Mouse (Mus musculus): ENCODE data around the gene Rab3il1.

GRCm38 (mm10) chr19:9978431-9978951 lies 23.0 kb upstream of the Rab3il1 start:
- TF ChIP-seq POLR2A (IDR thresholded peaks at IDR 0.05; ENCODE audit: insufficient read depth, low read length): no peak
- TF ChIP-seq CTCF (IDR thresholded peaks at IDR 0.05; ENCODE audit: low read depth, low read length): no peak

Measured in ES-Bruce4 (cell line).